Mouse (Mus musculus): ENCODE results near the gene Nphp3. TPM values are rescaled to one million over a fixed set of nuclear protein-coding genes. Genes with fewer than 3 reads are reported as not detected.

Gene Nphp3
- polyA plus RNA-seq, 1 experiment from 2014 or later, result 0.90 TPM

- Histone ChIP-seq H3K4me2 (ENCODE audit: low read depth, low read length) (no peak overlapping the region), H3K36me3 (ENCODE audit: control insufficient read depth, insufficient read depth) (peaks cover 21% of the 10 kb centered on the region), H3K4me3 (ENCODE audit: low read depth, low read length) (no peak overlapping the region), H3K4me1 (ENCODE audit: control insufficient read depth, low read depth, low read length) (no peaks in the 10 kb centered on the region), H3K27me3 (ENCODE audit: control insufficient read depth, insufficient read depth, low read depth, low read length) (no peaks in the 10 kb centered on the region), H3K9me3 (replicated peaks; ENCODE audit: control insufficient read depth, low read length) (no peaks in the 10 kb centered on the region), H3K27ac (ENCODE audit: low read length) (no peak overlapping the region), H3K9ac (ENCODE audit: low read depth, low read length) (no peak overlapping the region)
- 65% methylated on average over 6 of the region's 6 CpGs for WGBS (ENCODE audit: insufficient replicate concordance)
- ATAC-seq (ENCODE audit: low read depth), result no peak
These were observed 48.7 kb downstream of the Nphp3 start for GRCm38 (mm10) chr9:104051028-104051427.

- peak within 1 kb of the TSS; percentile 89 for H3K4me2 ChIP-seq (ENCODE audit: low read depth, low read length)
- no peaks in the 10 kb centered on the region for H3K27me3 ChIP-seq (ENCODE audit: control insufficient read depth, insufficient read depth, low read depth, low read length)
- H3K9me3 ChIP-seq (replicated peaks; ENCODE audit: control insufficient read depth, low read length), result no peaks in the 10 kb centered on the region
- H3K36me3 ChIP-seq (ENCODE audit: control insufficient read depth, insufficient read depth), result no peaks in the 10 kb centered on the region
- peaks cover 14% of the 10 kb centered on the region for H3K4me1 ChIP-seq (ENCODE audit: control insufficient read depth, low read depth, low read length)
- peak within 1 kb of the TSS; percentile 63 for H3K27ac ChIP-seq (ENCODE audit: low read length)
- peak within 1 kb of the TSS; percentile 88 for H3K4me3 ChIP-seq (ENCODE audit: low read depth, low read length)
- peak; percentile 72 for ATAC-seq (ENCODE audit: low read depth)
- under 1% methylated on average over 58 of the region's 59 CpGs for WGBS (ENCODE audit: insufficient replicate concordance)
- H3K9ac ChIP-seq (ENCODE audit: low read depth, low read length), result peak within 1 kb of the TSS; percentile 77
These were observed 60.3 kb downstream of the Nphp3 start, which contains the start of gene Uba5 for GRCm38 (mm10) chr9:104062430-104063243. TSS of gene Uba5 (minus strand) at chr9:104063134.

GRCm38 (mm10) chr9:104063244-104063961 lies 61.1 kb downstream of the Nphp3 start, which contains the start of gene Acad11:
TSS of gene Acad11 (plus strand) at chr9:104063377.
- H3K4me3 ChIP-seq (ENCODE audit: low read depth, low read length), result peak within 1 kb of the TSS; percentile 88
- H3K4me1 ChIP-seq (ENCODE audit: control insufficient read depth, low read depth, low read length), result peaks cover 14% of the 10 kb centered on the region
- peak; percentile 92 for ATAC-seq (ENCODE audit: low read depth)
- no peaks in the 10 kb centered on the region for H3K9me3 ChIP-seq (replicated peaks; ENCODE audit: control insufficient read depth, low read length)
- H3K4me2 ChIP-seq (ENCODE audit: low read depth, low read length), result peak within 1 kb of the TSS; percentile 89
- no peaks in the 10 kb centered on the region for H3K36me3 ChIP-seq (ENCODE audit: control insufficient read depth, insufficient read depth)
- under 1% methylated on average over 27 of the region's 30 CpGs for WGBS (ENCODE audit: insufficient replicate concordance)
- peak within 1 kb of the TSS; percentile 77 for H3K9ac ChIP-seq (ENCODE audit: low read depth, low read length)
- no peaks in the 10 kb centered on the region for H3K27me3 ChIP-seq (ENCODE audit: control insufficient read depth, insufficient read depth, low read depth, low read length)
- H3K27ac ChIP-seq (ENCODE audit: low read length), result peak within 1 kb of the TSS; percentile 63

GRCm38 (mm10) chr9:104064571-104064970 lies 62.2 kb downstream of the Nphp3 start:
- Histone ChIP-seq H3K27me3 (ENCODE audit: control insufficient read depth, insufficient read depth, low read depth, low read length) (no peaks in the 10 kb centered on the region), H3K36me3 (ENCODE audit: control insufficient read depth, insufficient read depth) (no peaks in the 10 kb centered on the region), H3K9ac (ENCODE audit: low read depth, low read length) (no peak overlapping the region), H3K4me1 (ENCODE audit: control insufficient read depth, low read depth, low read length) (peaks cover 14% of the 10 kb centered on the region), H3K4me2 (ENCODE audit: low read depth, low read length) (0 out of 2 replicates have a peak overlapping the region, but pooled peaks have one; percentile 17), H3K9me3 (replicated peaks; ENCODE audit: control insufficient read depth, low read length) (no peaks in the 10 kb centered on the region), H3K4me3 (ENCODE audit: low read depth, low read length) (no peak overlapping the region), H3K27ac (ENCODE audit: low read length) (no peak overlapping the region)
- no peak for ATAC-seq (ENCODE audit: low read depth)
- 11% methylated on average over 1 of the region's 1 CpGs for WGBS (ENCODE audit: insufficient replicate concordance)

GRCm38 (mm10) chr9:104070241-104070640 lies 67.9 kb downstream of the Nphp3 start:
- H3K4me3 ChIP-seq (ENCODE audit: low read depth, low read length), result no peak overlapping the region
- H3K36me3 ChIP-seq (ENCODE audit: control insufficient read depth, insufficient read depth), result no peaks in the 10 kb centered on the region
- 29% methylated on average over 4 of the region's 4 CpGs for WGBS (ENCODE audit: insufficient replicate concordance)
- no peaks in the 10 kb centered on the region for H3K9me3 ChIP-seq (replicated peaks; ENCODE audit: control insufficient read depth, low read length)
- H3K4me1 ChIP-seq (ENCODE audit: control insufficient read depth, low read depth, low read length), result no peaks in the 10 kb centered on the region; the same call in none of the 2 replicates
- no peak for ATAC-seq (ENCODE audit: low read depth)
- no peak overlapping the region for H3K9ac ChIP-seq (ENCODE audit: low read depth, low read length)
- no peaks in the 10 kb centered on the region for H3K27me3 ChIP-seq (ENCODE audit: control insufficient read depth, insufficient read depth, low read depth, low read length)
- H3K27ac ChIP-seq (ENCODE audit: low read length), result no peak overlapping the region
- no peak overlapping the region for H3K4me2 ChIP-seq (ENCODE audit: low read depth, low read length)

- H3K27ac ChIP-seq (ENCODE audit: low read length), result peak overlapping the region; percentile 74
- no peaks in the 10 kb centered on the region; the same call in none of the 2 replicates for H3K4me1 ChIP-seq (ENCODE audit: control insufficient read depth, low read depth, low read length)
- no peak overlapping the region for H3K4me3 ChIP-seq (ENCODE audit: low read depth, low read length)
- no peaks in the 10 kb centered on the region for H3K9me3 ChIP-seq (replicated peaks; ENCODE audit: control insufficient read depth, low read length)
- H3K9ac ChIP-seq (ENCODE audit: low read depth, low read length), result no peak overlapping the region
- ATAC-seq (ENCODE audit: low read depth), result peak; percentile 83
- no peaks in the 10 kb centered on the region for H3K36me3 ChIP-seq (ENCODE audit: control insufficient read depth, insufficient read depth)
- H3K27me3 ChIP-seq (ENCODE audit: control insufficient read depth, insufficient read depth, low read depth, low read length), result no peaks in the 10 kb centered on the region
- H3K4me2 ChIP-seq (ENCODE audit: low read depth, low read length), result 0 out of 2 replicates have a peak overlapping the region, but pooled peaks have one; percentile 36
- 43% methylated on average over 8 of the region's 8 CpGs for WGBS (ENCODE audit: insufficient replicate concordance)
These were observed 68.7 kb downstream of the Nphp3 start for GRCm38 (mm10) chr9:104070863-104071604.

GRCm38 (mm10) chr9:104075808-104076207 lies 73.5 kb downstream of the Nphp3 start:
- Histone ChIP-seq H3K9me3 (replicated peaks; ENCODE audit: control insufficient read depth, low read length) (no peaks in the 10 kb centered on the region), H3K9ac (ENCODE audit: low read depth, low read length) (no peak overlapping the region), H3K4me1 (ENCODE audit: control insufficient read depth, low read depth, low read length) (no peaks in the 10 kb centered on the region; the same call in 1 of the 2 replicates), H3K4me3 (ENCODE audit: low read depth, low read length) (no peak overlapping the region), H3K27ac (ENCODE audit: low read length) (no peak overlapping the region), H3K4me2 (ENCODE audit: low read depth, low read length) (no peak overlapping the region), H3K36me3 (ENCODE audit: control insufficient read depth, insufficient read depth) (no peaks in the 10 kb centered on the region), H3K27me3 (ENCODE audit: control insufficient read depth, insufficient read depth, low read depth, low read length) (no peaks in the 10 kb centered on the region)
- no peak for ATAC-seq (ENCODE audit: low read depth)
- 45% methylated on average over 2 of the region's 2 CpGs for WGBS (ENCODE audit: insufficient replicate concordance)

- no peak overlapping the region for H3K4me3 ChIP-seq (ENCODE audit: low read depth, low read length)
- H3K27ac ChIP-seq (ENCODE audit: low read length), result no peak overlapping the region
- 90% methylated on average over 1 of the region's 1 CpGs for WGBS (ENCODE audit: insufficient replicate concordance)
- H3K9ac ChIP-seq (ENCODE audit: low read depth, low read length), result no peak overlapping the region
- no peaks in the 10 kb centered on the region for H3K27me3 ChIP-seq (ENCODE audit: control insufficient read depth, insufficient read depth, low read depth, low read length)
- H3K9me3 ChIP-seq (replicated peaks; ENCODE audit: control insufficient read depth, low read length), result no peaks in the 10 kb centered on the region
- H3K36me3 ChIP-seq (ENCODE audit: control insufficient read depth, insufficient read depth), result no peaks in the 10 kb centered on the region
- no peak overlapping the region for H3K4me2 ChIP-seq (ENCODE audit: low read depth, low read length)
- H3K4me1 ChIP-seq (ENCODE audit: control insufficient read depth, low read depth, low read length), result no peaks in the 10 kb centered on the region; the same call in 1 of the 2 replicates
- ATAC-seq (ENCODE audit: low read depth), result no peak
These were observed 76.4 kb downstream of the Nphp3 start for GRCm38 (mm10) chr9:104078780-104079179.
